Mouse (Mus musculus) hindbrain, embryonic 16.5 days (tissue): ENCODE results near the gene Oscp1. TPM values are rescaled to one million over a fixed set of nuclear protein-coding genes. Genes with fewer than 3 reads are reported as not detected.

Experiments used
- ATAC-seq: fragments of 200-750 bp; cut with Nextera tagmentation; 2 replicates; pipeline ENCODE4 v1.8.0; 2017; ENCODE audit warnings: moderate TSS enrichment, moderate library complexity
- H3K27ac ChIP-seq: fragments of 300-500 bp; sonication (generic); 2 replicates; pipeline ENCODE4 v1.5.1; 2014; ENCODE audit warnings: low read depth, mild to moderate bottlenecking, control low read depth, low read length, moderate library complexity
- H3K27me3 ChIP-seq: fragments of 300-500 bp; sonication (generic); replicated peaks from 2 replicates; pipeline ENCODE4 v1.6.1; 2014; ENCODE audit warnings: low read length; ENCODE audit not compliant: control insufficient read depth, insufficient read depth
- H3K36me3 ChIP-seq: fragments of 300-500 bp; sonication (generic); 2 replicates; pipeline ENCODE4 v1.6.1; 2014; ENCODE audit warnings: mild to moderate bottlenecking, low read length, moderate library complexity, mixed read lengths; ENCODE audit not compliant: control insufficient read depth, insufficient read depth
- H3K4me1 ChIP-seq: fragments of 300-500 bp; sonication (generic); 2 replicates; pipeline ENCODE4 v1.6.1; 2014; ENCODE audit warnings: low read depth, low read length; ENCODE audit not compliant: control insufficient read depth, insufficient read depth
- H3K4me2 ChIP-seq: fragments of 300-500 bp; sonication (generic); 2 replicates; pipeline ENCODE4 v1.6.1; 2014; ENCODE audit warnings: mild to moderate bottlenecking, low read length, control low read depth, moderate library complexity
- H3K4me3 ChIP-seq: fragments of 300-500 bp; sonication (generic); 2 replicates; pipeline ENCODE4 v1.5.1; 2014; ENCODE audit warnings: mild to moderate bottlenecking, low read length, control low read depth, moderate library complexity
- H3K9ac ChIP-seq: fragments of 300-500 bp; sonication (generic); 2 replicates; pipeline ENCODE4 v1.6.1; 2014; ENCODE audit warnings: low read depth, mild to moderate bottlenecking, control low read depth, low read length, moderate library complexity
- H3K9me3 ChIP-seq: fragments of 300-500 bp; sonication (generic); 2 replicates; pipeline ENCODE4 v1.6.1; 2014; ENCODE audit warnings: mild to moderate bottlenecking, low read length, moderate library complexity; ENCODE audit not compliant: control insufficient read depth
- WGBS: fragments of 180-500 bp; shearing (Covaris S2); extraction: QIAGEN DNeasy Blood & Tissue Kit; methylation state at CpG from one replicate; pipeline ENCODE4 v1.1.7; 2014; 5-methylcytosine and 5-hydroxymethylcytosine counted together
- polyA plus RNA-seq: library from polyadenylated mRNA; unstranded; fragments of >200 nt; fragmentation: Nextera tagmentation; extraction: Ambion mirVana; gene quantifications from 2 replicates; pipeline ENCODE4 v1.2.1, GENCODE M21; 2015

Oscp1 gene
- polyA plus RNA-seq, 1 experiment from 2014 or later, result 42.9 TPM

DNA sequence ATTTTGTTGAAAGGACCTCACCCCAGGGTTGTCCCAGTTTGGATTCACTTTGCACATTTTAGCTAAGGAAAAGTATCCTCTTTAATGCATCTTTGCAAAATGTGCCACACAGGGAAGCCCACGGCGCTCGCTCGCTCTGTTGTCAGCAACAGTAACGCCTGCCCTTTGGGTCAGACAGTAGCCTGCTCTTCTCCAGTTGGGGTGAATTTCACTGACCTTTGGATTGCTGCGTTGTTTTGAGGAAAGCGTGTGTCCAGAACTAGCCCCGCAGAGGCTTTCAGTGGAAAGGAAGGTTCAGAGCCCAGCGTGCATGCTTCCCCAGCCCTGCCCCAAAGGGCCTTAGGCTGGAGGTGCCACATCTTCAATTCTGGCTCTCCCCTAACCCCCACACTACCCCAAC is 57.0 kb downstream of the Oscp1 start:
- no peaks in the 10 kb centered on the region for H3K27me3 ChIP-seq
- no peaks in the 10 kb centered on the region for H3K36me3 ChIP-seq
- H3K4me1 ChIP-seq, result peaks cover 11% of the 10 kb centered on the region
- H3K27ac ChIP-seq, result no peak overlapping the region
- no peaks in the 10 kb centered on the region for H3K9me3 ChIP-seq
- H3K4me3 ChIP-seq, result no peak overlapping the region
- no peak overlapping the region for H3K4me2 ChIP-seq
- WGBS, result 83% methylated on average over 9 of the region's 9 CpGs
- no peak overlapping the region for H3K9ac ChIP-seq
- no peak for ATAC-seq

- Histone ChIP-seq H3K4me3 (no peak overlapping the region), H3K27me3 (no peaks in the 10 kb centered on the region), H3K9ac (no peak overlapping the region), H3K27ac (no peak overlapping the region), H3K4me1 (peaks cover 5% of the 10 kb centered on the region), H3K9me3 (no peaks in the 10 kb centered on the region), H3K36me3 (peaks cover 2% of the 10 kb centered on the region; the same call in 1 of the 2 replicates), H3K4me2 (no peak overlapping the region)
- ATAC-seq, result no peak
- 69% methylated on average over 6 of the region's 6 CpGs for WGBS
Measured at GRCm38 (mm10) chr4:126115871-126116521, 57.6 kb downstream of the Oscp1 start.

DNA sequence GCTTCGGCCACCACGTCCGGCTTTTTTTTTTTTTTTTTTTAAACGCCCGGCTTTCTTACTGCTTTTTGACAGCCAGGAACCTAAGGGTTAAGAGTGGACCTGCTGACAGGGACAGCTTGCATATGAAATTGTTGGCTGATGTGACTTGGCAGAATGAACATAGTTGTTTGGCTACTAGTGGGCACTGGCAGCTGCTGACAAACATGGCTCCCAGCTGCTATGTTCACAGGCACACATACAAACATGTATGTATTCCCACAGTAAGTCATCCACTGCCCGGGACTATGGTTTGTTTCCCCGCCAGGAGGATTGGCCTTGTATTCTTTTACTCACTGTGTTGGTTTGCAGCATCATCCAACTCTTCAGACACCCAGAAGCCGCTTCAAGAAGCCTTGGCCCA is 58.8 kb downstream of the Oscp1 start:
- Histone ChIP-seq H3K4me2 (no peak overlapping the region), H3K27ac (no peak overlapping the region; the same call in 1 of the 2 replicates)

DNA sequence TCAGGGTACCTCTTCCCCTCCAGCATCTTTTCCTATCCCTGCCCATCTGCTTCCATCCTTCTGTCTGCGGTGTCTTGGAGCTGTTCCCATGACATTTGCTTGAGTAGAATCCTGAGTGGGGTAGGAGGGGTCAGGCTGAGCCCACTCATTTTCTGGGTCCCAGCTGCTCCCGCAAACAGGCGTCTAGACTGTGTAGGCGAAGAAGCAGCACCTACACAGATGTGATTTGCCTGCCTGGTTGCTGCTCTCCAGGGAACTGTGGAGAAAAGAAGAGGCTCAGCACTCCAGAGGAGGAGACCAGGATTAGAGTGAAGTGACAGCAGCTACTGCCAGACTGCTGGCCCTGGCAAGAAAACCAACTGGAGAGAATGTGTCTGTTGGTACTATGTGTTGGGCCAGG is 60.3 kb downstream of the Oscp1 start:
- ATAC-seq, result no peak
- Histone ChIP-seq H3K27me3 (no peaks in the 10 kb centered on the region), H3K27ac (no peak overlapping the region; the same call in none of the 2 replicates), H3K9me3 (peaks cover 5% of the 10 kb centered on the region; the same call in 1 of the 2 replicates), H3K4me1 (no peaks in the 10 kb centered on the region), H3K4me2 (no peak overlapping the region), H3K4me3 (no peak overlapping the region), H3K9ac (no peak overlapping the region), H3K36me3 (peaks cover 2% of the 10 kb centered on the region; the same call in 1 of the 2 replicates)
- 56% methylated on average over 4 of the region's 4 CpGs for WGBS

More for the DNA sequence above, 58.8 kb downstream of the Oscp1 start:
- no peaks in the 10 kb centered on the region for H3K27me3 ChIP-seq
- H3K9ac ChIP-seq, result no peak overlapping the region
- H3K9me3 ChIP-seq, result peaks cover 5% of the 10 kb centered on the region; the same call in 1 of the 2 replicates
- H3K4me3 ChIP-seq, result no peak overlapping the region
- peaks cover 2% of the 10 kb centered on the region; the same call in 1 of the 2 replicates for H3K36me3 ChIP-seq
- 71% methylated on average over 8 of the region's 8 CpGs for WGBS
- no peak for ATAC-seq
- no peaks in the 10 kb centered on the region for H3K4me1 ChIP-seq

DNA sequence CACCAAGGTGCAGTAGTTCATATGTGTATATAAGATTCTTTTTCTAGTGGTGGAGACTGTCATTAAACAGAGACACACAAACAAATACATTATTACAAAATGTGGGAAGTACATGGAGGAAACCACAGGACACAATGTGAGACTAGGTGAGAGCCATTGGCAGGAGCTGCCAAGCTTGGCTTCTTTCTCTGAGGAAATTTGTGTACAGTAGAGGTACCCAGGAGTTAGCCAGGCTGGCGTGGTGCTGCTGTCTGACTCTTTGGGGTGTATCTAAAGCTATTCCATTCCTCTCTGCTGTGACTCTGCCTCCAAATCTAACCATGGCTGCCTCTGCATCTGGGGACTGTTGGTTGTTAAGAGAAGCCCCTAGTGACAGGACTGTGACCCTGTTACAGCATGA is 60.7 kb downstream of the Oscp1 start:
- no peak overlapping the region; the same call in none of the 2 replicates for H3K27ac ChIP-seq

GRCm38 (mm10) chr4:126120052-126120451 is 61.7 kb downstream of the Oscp1 start:
- no peak for ATAC-seq
- Histone ChIP-seq H3K9ac (no peak overlapping the region), H3K36me3 (peaks cover 3% of the 10 kb centered on the region; the same call in 1 of the 2 replicates), H3K27ac (no peak overlapping the region), H3K4me3 (no peak overlapping the region), H3K9me3 (peaks cover 5% of the 10 kb centered on the region; the same call in 1 of the 2 replicates), H3K4me1 (no peaks in the 10 kb centered on the region), H3K27me3 (no peaks in the 10 kb centered on the region), H3K4me2 (no peak overlapping the region)
- WGBS, result 80% methylated on average over 5 of the region's 5 CpGs

More for the DNA sequence above, 60.7 kb downstream of the Oscp1 start:
- Histone ChIP-seq H3K4me1 (no peaks in the 10 kb centered on the region), H3K36me3 (peaks cover 2% of the 10 kb centered on the region; the same call in 1 of the 2 replicates), H3K4me3 (no peak overlapping the region), H3K27me3 (no peaks in the 10 kb centered on the region), H3K4me2 (no peak overlapping the region), H3K9me3 (peaks cover 5% of the 10 kb centered on the region; the same call in 1 of the 2 replicates), H3K9ac (no peak overlapping the region)
- WGBS, result 86% methylated on average over 1 of the region's 1 CpGs
- ATAC-seq, result no peak

- Histone ChIP-seq H3K4me2 (no peak overlapping the region), H3K27me3 (no peaks in the 10 kb centered on the region), H3K4me3 (no peak overlapping the region), H3K27ac (no peak overlapping the region), H3K4me1 (no peaks in the 10 kb centered on the region), H3K9ac (no peak overlapping the region), H3K36me3 (peaks cover 5% of the 10 kb centered on the region), H3K9me3 (peaks cover 5% of the 10 kb centered on the region; the same call in 1 of the 2 replicates)
- no peak for ATAC-seq
- WGBS, result 91% methylated on average over 2 of the region's 2 CpGs
Measured at GRCm38 (mm10) chr4:126120506-126120905, 62.1 kb downstream of the Oscp1 start.

- peaks cover 20% of the 10 kb centered on the region for H3K36me3 ChIP-seq
- 72% methylated on average over 10 of the region's 10 CpGs for WGBS
- H3K27me3 ChIP-seq, result no peaks in the 10 kb centered on the region
- ATAC-seq, result no peak
- peaks cover 5% of the 10 kb centered on the region; the same call in 1 of the 2 replicates for H3K9me3 ChIP-seq
- H3K4me3 ChIP-seq, result no peak overlapping the region
- H3K9ac ChIP-seq, result no peak overlapping the region
- no peak overlapping the region for H3K4me2 ChIP-seq
- peak overlapping the region; percentile 16; the same call in 1 of the 2 replicates for H3K27ac ChIP-seq
- H3K4me1 ChIP-seq, result no peaks in the 10 kb centered on the region
Measured at GRCm38 (mm10) chr4:126123309-126124040, 65.1 kb downstream of the Oscp1 start.

- peak overlapping the region; percentile 32; the same call in 1 of the 2 replicates for H3K27ac ChIP-seq
- H3K36me3 ChIP-seq, result peaks cover 28% of the 10 kb centered on the region
- H3K9ac ChIP-seq, result no peak overlapping the region
- no peak overlapping the region for H3K4me3 ChIP-seq
- H3K27me3 ChIP-seq, result no peaks in the 10 kb centered on the region
- no peak overlapping the region for H3K4me2 ChIP-seq
- 74% methylated on average over 11 of the region's 11 CpGs for WGBS
- no peak for ATAC-seq
- H3K4me1 ChIP-seq, result peaks cover 18% of the 10 kb centered on the region
- H3K9me3 ChIP-seq, result no peaks in the 10 kb centered on the region
Measured at GRCm38 (mm10) chr4:126130502-126130901, 72.1 kb downstream of the Oscp1 start.
